Mouse (Mus musculus): ENCODE measurements around the gene Vmn1r121. TPM values are rescaled to one million over a fixed set of nuclear protein-coding genes. Genes with fewer than 3 reads are reported as not detected.
"Not testable (repeated sequence)": the region's sequence is repeated elsewhere in the genome, so short reads cannot be mapped to it uniquely, and the experiment has no call there.

Gene Vmn1r121
- not detected in 2 replicates for polyA plus RNA-seq (2015; fragmentation: Nextera tagmentation; extraction: Ambion mirVana)

- not testable (repeated sequence) for H3K27ac ChIP-seq (replicated peaks); H3K4me1 ChIP-seq (replicated peaks); H3K27me3 ChIP-seq; ATAC-seq (ENCODE audit: low FRiP score, low read depth); H3K4me3 ChIP-seq; H3K4me2 ChIP-seq; H3K9me3 ChIP-seq; H3K9ac ChIP-seq; H3K36me3 ChIP-seq
- WGBS: 76% methylated on average over 5 of the region's 5 CpGs
Observed at GRCm38 (mm10) chr7:21098413-21098812, at the start of gene Vmn1r121. Vmn1r121 (minus strand) TSS chr7:21098513.

GRCm38 (mm10) chr7:21134028-21134427, 35.7 kb upstream of the Vmn1r121 start, which contains the start of gene Vmn1r122:
Vmn1r122 (minus strand) TSS chr7:21134128.
- not testable (repeated sequence) for H3K27me3 ChIP-seq; H3K36me3 ChIP-seq; H3K9me3 ChIP-seq; H3K4me3 ChIP-seq; H3K4me2 ChIP-seq; H3K27ac ChIP-seq (replicated peaks); H3K9ac ChIP-seq; H3K4me1 ChIP-seq (replicated peaks); ATAC-seq (ENCODE audit: low FRiP score, low read depth)
- 64% methylated on average over 3 of the region's 3 CpGs for WGBS

- H3K9me3 ChIP-seq; H3K36me3 ChIP-seq; H3K4me1 ChIP-seq (replicated peaks); H3K4me2 ChIP-seq; H3K27ac ChIP-seq (replicated peaks); H3K27me3 ChIP-seq; ATAC-seq (ENCODE audit: low FRiP score, low read depth); H3K9ac ChIP-seq; H3K4me3 ChIP-seq: not testable (repeated sequence)
- 80% methylated on average over 1 of the region's 1 CpGs for WGBS
Observed at GRCm38 (mm10) chr7:21053684-21054083, 44.6 kb downstream of the Vmn1r121 start, which contains the start of gene Vmn1r120. Vmn1r120 (minus strand) TSS chr7:21053784.

Other genes starting within 250 kb of the Vmn1r121 start
- not detected in 2 replicates for gene Vmn1r116, start 226.3 kb downstream of the Vmn1r121 start, polyA plus RNA-seq (2015; fragmentation: Nextera tagmentation; extraction: Ambion mirVana)
- gene Vmn1r117, start 214.4 kb downstream of the Vmn1r121 start, polyA plus RNA-seq (2015; fragmentation: Nextera tagmentation; extraction: Ambion mirVana): not detected in 2 replicates
- not detected in 2 replicates for gene Vmn1r118, start 186.2 kb downstream of the Vmn1r121 start, polyA plus RNA-seq (2015; fragmentation: Nextera tagmentation; extraction: Ambion mirVana)
- not detected in 2 replicates for gene Vmn1r119, start 86.1 kb downstream of the Vmn1r121 start, polyA plus RNA-seq (2015; fragmentation: Nextera tagmentation; extraction: Ambion mirVana)
- not detected in 2 replicates for gene Vmn1r120, start 44.7 kb downstream of the Vmn1r121 start, polyA plus RNA-seq (2015; fragmentation: Nextera tagmentation; extraction: Ambion mirVana)
- gene Vmn1r122, start 35.6 kb upstream of the Vmn1r121 start, polyA plus RNA-seq (2015; fragmentation: Nextera tagmentation; extraction: Ambion mirVana): not detected in 2 replicates
- not detected in 2 replicates for gene Vmn1r123, start 63.7 kb upstream of the Vmn1r121 start, polyA plus RNA-seq (2015; fragmentation: Nextera tagmentation; extraction: Ambion mirVana)
- gene Gm5157, start 91.9 kb upstream of the Vmn1r121 start, polyA plus RNA-seq (2015; fragmentation: Nextera tagmentation; extraction: Ambion mirVana): not detected in 2 replicates
- not detected in 2 replicates for gene Vmn1r124, start 162.1 kb upstream of the Vmn1r121 start, polyA plus RNA-seq (2015; fragmentation: Nextera tagmentation; extraction: Ambion mirVana)
- not detected in 2 replicates for gene Vmn1r125, start 173.7 kb upstream of the Vmn1r121 start, polyA plus RNA-seq (2015; fragmentation: Nextera tagmentation; extraction: Ambion mirVana)
- not detected in 2 replicates for gene Vmn1r126, start 203.0 kb upstream of the Vmn1r121 start, polyA plus RNA-seq (2015; fragmentation: Nextera tagmentation; extraction: Ambion mirVana)
- gene Vmn1r127, start 221.3 kb upstream of the Vmn1r121 start, polyA plus RNA-seq (2015; fragmentation: Nextera tagmentation; extraction: Ambion mirVana): not detected in 2 replicates